ENCODE assay signal across 8 mouse cellular contexts in genomic region chr15:85645971-85646638, GRCm38 (mm10).
DNase-seq lines count a peak whose midpoint lies in the region; ATAC-seq lines count a peak whose summit lies in the region.

No protein-coding gene starts in this region.

- H3K4me2 ChIP-seq in embryonic facial prominence, embryonic 12.5 days (replicated peaks), result peak overlapping the region; percentile 72
- H3K4me2 ChIP-seq in heart, embryonic 13.5 days, result peak overlapping the region; percentile 90
- H3K4me2 ChIP-seq in kidney, embryonic 15.5 days, result peak overlapping the region; percentile 80

- DNase-seq in spleen, adult 18-20 months, result peak; percentile 38 to 60
- DNase-seq in spleen, adult 12 weeks (ENCODE audit: low spot score), result no peak
- DNase-seq in lung, postnatal 14 days, result peak; percentile 82
- DNase-seq in retina, embryonic 14.5 days (ENCODE audit: low spot score), result peak; percentile 59
- no peak for DNase-seq in left cerebral cortex, adult 11 months (ENCODE audit: low spot score)

- peaks cover 38% of the 10 kb centered on the region for H3K27me3 ChIP-seq in embryonic facial prominence, embryonic 12.5 days
- peaks cover 27% of the 10 kb centered on the region for H3K27me3 ChIP-seq in heart, embryonic 13.5 days (replicated peaks)
- no peaks in the 10 kb centered on the region for H3K27me3 ChIP-seq in kidney, embryonic 15.5 days

- H3K36me3 ChIP-seq in embryonic facial prominence, embryonic 12.5 days, result no peaks in the 10 kb centered on the region
- no peaks in the 10 kb centered on the region for H3K36me3 ChIP-seq in heart, embryonic 13.5 days
- no peaks in the 10 kb centered on the region for H3K36me3 ChIP-seq in kidney, embryonic 15.5 days

- H3K9ac ChIP-seq in embryonic facial prominence, embryonic 12.5 days, result peak overlapping the region; percentile 75
- H3K9ac ChIP-seq in heart, embryonic 13.5 days, result peak overlapping the region; percentile 90
- peak overlapping the region; percentile 68 for H3K9ac ChIP-seq in kidney, embryonic 15.5 days

- WGBS in embryonic facial prominence, embryonic 12.5 days, result 1% methylated on average over 33 of the region's 33 CpGs
- 3% methylated on average over 33 of the region's 33 CpGs for WGBS in heart, embryonic 13.5 days
- 1% methylated on average over 33 of the region's 33 CpGs for WGBS in kidney, embryonic 15.5 days

- no peak for ATAC-seq in embryonic facial prominence, embryonic 12.5 days (ENCODE audit: insufficient number of reproducible peaks, insufficient read depth, low FRiP score, low TSS enrichment)
- ATAC-seq in heart, embryonic 13.5 days (ENCODE audit: extremely low read depth, insufficient number of reproducible peaks, low FRiP score, low TSS enrichment), result peak; percentile 30; the same call in 1 of the 2 replicates
- ATAC-seq in kidney, embryonic 15.5 days (replicated peaks; ENCODE audit: low FRiP score), result peak; percentile 50

- peaks cover 11% of the 10 kb centered on the region for H3K4me1 ChIP-seq in embryonic facial prominence, embryonic 12.5 days
- peaks cover 17% of the 10 kb centered on the region for H3K4me1 ChIP-seq in heart, embryonic 13.5 days
- peaks cover 41% of the 10 kb centered on the region for H3K4me1 ChIP-seq in kidney, embryonic 15.5 days

- peak overlapping the region; percentile 77 for H3K27ac ChIP-seq in embryonic facial prominence, embryonic 12.5 days
- peak overlapping the region; percentile 89 for H3K27ac ChIP-seq in heart, embryonic 13.5 days (replicated peaks)
- H3K27ac ChIP-seq in kidney, embryonic 15.5 days, result peak overlapping the region; percentile 84

- no peaks in the 10 kb centered on the region for H3K9me3 ChIP-seq in embryonic facial prominence, embryonic 12.5 days
- H3K9me3 ChIP-seq in heart, embryonic 13.5 days, result no peaks in the 10 kb centered on the region
- H3K9me3 ChIP-seq in kidney, embryonic 15.5 days (replicated peaks), result no peaks in the 10 kb centered on the region

- peak overlapping the region; percentile 44 for H3K4me3 ChIP-seq in embryonic facial prominence, embryonic 12.5 days
- H3K4me3 ChIP-seq in heart, embryonic 13.5 days, result peak overlapping the region; percentile 62
- peak overlapping the region; percentile 53 for H3K4me3 ChIP-seq in kidney, embryonic 15.5 days (replicated peaks)

Comparison
In these comparisons a context has a peak if more than half of its experiments do, and no peak if none do; other contexts are left out.
1. DNase-seq: peak in spleen, adult 18-20 months (2 of 2), lung, postnatal 14 days (single experiment) and retina, embryonic 14.5 days (single experiment); none in spleen, adult 12 weeks (single experiment) and left cerebral cortex, adult 11 months (single experiment).
2. Peak in every context shown above with its lines, with median percentiles within 50 percentile points of each other: H3K27ac ChIP-seq, H3K4me2 ChIP-seq, H3K4me3 ChIP-seq and H3K9ac ChIP-seq.